Mouse (Mus musculus): ENCODE data around the gene Aff1. TPM values are rescaled to one million over a fixed set of nuclear protein-coding genes. Genes with fewer than 3 reads are reported as not detected.

The Aff1 gene
- polyA plus RNA-seq (2015; fragmentation: Nextera tagmentation; extraction: Ambion mirVana) = 1.8 and 2.0 TPM in 2 replicates

DNA sequence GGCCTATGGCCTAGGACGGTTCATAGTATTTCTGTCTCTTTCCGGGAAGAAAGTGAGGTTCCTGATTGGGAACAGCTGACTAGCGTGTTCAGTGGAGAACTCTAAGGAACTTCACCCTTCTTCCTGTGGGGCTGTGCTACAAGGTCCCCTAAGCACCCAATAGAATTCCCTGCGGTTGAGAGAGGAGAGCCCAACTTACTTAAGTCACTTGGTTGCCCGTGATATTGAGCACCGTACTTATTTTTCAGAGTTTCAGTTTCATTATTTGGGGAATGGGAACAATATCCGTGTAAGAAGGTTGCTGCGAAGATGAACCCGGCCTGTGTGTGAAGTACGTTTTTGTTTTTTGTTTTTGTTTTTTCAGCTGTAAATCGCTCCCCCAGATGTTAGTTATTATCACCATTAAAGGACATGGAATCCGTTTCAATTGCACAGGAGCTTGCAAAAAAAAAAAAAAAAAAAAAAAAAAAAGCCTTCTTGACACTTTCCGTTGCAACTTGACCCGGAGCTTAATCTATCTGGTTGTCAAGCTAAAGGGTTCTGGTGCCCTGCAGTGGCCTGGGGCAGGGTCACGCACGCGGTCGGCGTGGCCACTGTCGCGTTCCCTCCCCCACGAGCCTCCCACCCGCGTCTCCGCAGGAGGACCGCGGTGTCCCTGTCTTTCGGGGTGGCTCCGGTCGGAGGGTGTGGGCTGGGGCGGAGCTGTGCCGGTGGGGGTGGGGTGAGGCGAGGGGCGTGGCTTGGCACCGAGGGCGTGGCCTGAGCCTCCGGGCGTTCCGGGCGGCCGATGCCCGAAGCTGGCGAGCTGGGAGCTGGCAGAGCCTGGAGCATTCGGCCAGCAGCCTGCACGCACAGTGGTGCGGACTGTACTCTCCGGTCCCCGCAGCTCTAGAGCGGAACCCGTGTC is at the start of gene Aff1:
Gene Aff1, plus strand, starts transcription at position 751 of the 907 bp plus-strand sequence.
- Histone ChIP-seq H3K9me3 (replicated peaks) (no peaks in the 10 kb centered on the region), H3K4me3 (peak within 1 kb of the TSS; percentile 50), H3K27ac (no peak within 1 kb of the TSS), H3K4me2 (peak within 1 kb of the TSS; percentile 99), H3K4me1 (peaks cover 18% of the 10 kb centered on the region), H3K9ac (peak within 1 kb of the TSS; percentile 58), H3K36me3 (ENCODE audit: poor library complexity, severe bottlenecking) (no peaks in the 10 kb centered on the region), H3K27me3 (peaks cover 26% of the 10 kb centered on the region)
- ATAC-seq = peak; percentile 90
- WGBS = 6% methylated on average over 47 of the region's 50 CpGs

GRCm38 (mm10) chr5:103644167-103644566 is 48.0 kb upstream of the Aff1 start:
- ATAC-seq = no peak
- Histone ChIP-seq H3K4me2 (no peak overlapping the region), H3K27me3 (no peaks in the 10 kb centered on the region), H3K27ac (no peak overlapping the region), H3K36me3 (ENCODE audit: poor library complexity, severe bottlenecking) (no peaks in the 10 kb centered on the region), H3K4me1 (no peaks in the 10 kb centered on the region), H3K9me3 (replicated peaks) (no peaks in the 10 kb centered on the region), H3K4me3 (no peak overlapping the region), H3K9ac (no peak overlapping the region)
- WGBS = 100% methylated on average over 1 of the region's 1 CpGs

GRCm38 (mm10) chr5:103647320-103647719 is 44.9 kb upstream of the Aff1 start:
- H3K36me3 ChIP-seq (ENCODE audit: poor library complexity, severe bottlenecking) = no peaks in the 10 kb centered on the region
- WGBS = 87% methylated on average over 3 of the region's 3 CpGs
- H3K9me3 ChIP-seq (replicated peaks) = no peaks in the 10 kb centered on the region
- no peak overlapping the region for H3K4me3 ChIP-seq
- no peak overlapping the region for H3K4me2 ChIP-seq
- H3K27ac ChIP-seq = no peak overlapping the region
- H3K4me1 ChIP-seq = no peaks in the 10 kb centered on the region
- no peaks in the 10 kb centered on the region for H3K27me3 ChIP-seq
- no peak overlapping the region for H3K9ac ChIP-seq
- ATAC-seq = no peak

DNA sequence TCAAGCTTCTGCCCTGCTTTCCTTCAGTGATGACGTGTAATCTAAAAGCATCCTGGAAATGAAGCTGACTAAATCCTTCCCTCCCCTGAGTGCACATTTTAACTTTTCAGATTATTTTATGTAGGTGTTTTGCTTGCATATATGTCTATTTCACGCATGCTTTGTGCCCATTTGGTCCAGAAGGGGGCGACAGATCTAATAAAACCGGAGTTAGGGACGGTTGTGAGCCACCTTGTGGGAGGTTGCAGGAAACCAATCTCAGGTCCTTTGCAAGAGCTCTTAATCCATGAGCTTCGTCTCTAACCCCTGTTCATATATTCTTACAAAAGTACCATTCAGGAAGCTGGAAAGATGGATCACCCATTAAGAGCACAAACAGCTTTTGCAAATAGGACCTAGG is 37.9 kb upstream of the Aff1 start:
- H3K4me1 ChIP-seq = no peaks in the 10 kb centered on the region
- H3K4me3 ChIP-seq = no peak overlapping the region
- H3K9ac ChIP-seq = no peak overlapping the region
- H3K27me3 ChIP-seq = peaks cover 3% of the 10 kb centered on the region; the same call in 1 of the 2 replicates
- no peaks in the 10 kb centered on the region for H3K9me3 ChIP-seq (replicated peaks)
- H3K4me2 ChIP-seq = no peak overlapping the region
- H3K36me3 ChIP-seq (ENCODE audit: poor library complexity, severe bottlenecking) = no peaks in the 10 kb centered on the region
- ATAC-seq = no peak
- H3K27ac ChIP-seq = no peak overlapping the region
- WGBS = 33% methylated on average over 6 of the region's 6 CpGs

GRCm38 (mm10) chr5:103654780-103655179 is 37.4 kb upstream of the Aff1 start:
- Histone ChIP-seq H3K27me3 (peaks cover 3% of the 10 kb centered on the region; the same call in 1 of the 2 replicates), H3K9ac (no peak overlapping the region), H3K9me3 (replicated peaks) (no peaks in the 10 kb centered on the region), H3K4me3 (peak overlapping the region; percentile 59; the same call in 1 of the 2 replicates), H3K4me1 (no peaks in the 10 kb centered on the region), H3K36me3 (ENCODE audit: poor library complexity, severe bottlenecking) (no peaks in the 10 kb centered on the region), H3K4me2 (peak overlapping the region; percentile 98), H3K27ac (no peak overlapping the region)
- 55% methylated on average over 4 of the region's 4 CpGs for WGBS
- ATAC-seq = no peak

- Histone ChIP-seq H3K9ac (peak within 1 kb of the TSS; percentile 78), H3K27ac (no peak within 1 kb of the TSS), H3K9me3 (replicated peaks) (no peaks in the 10 kb centered on the region), H3K27me3 (peaks cover 3% of the 10 kb centered on the region; the same call in 1 of the 2 replicates), H3K4me3 (peak within 1 kb of the TSS; percentile 59), H3K4me1 (no peaks in the 10 kb centered on the region), H3K4me2 (peak within 1 kb of the TSS; percentile 98), H3K36me3 (ENCODE audit: poor library complexity, severe bottlenecking) (no peaks in the 10 kb centered on the region)
- WGBS = 1% methylated on average over 42 of the region's 56 CpGs
- peak; percentile 81 for ATAC-seq
Observed at GRCm38 (mm10) chr5:103655346-103656118, 36.6 kb upstream of the Aff1 start, which contains the start of gene 1700016H13Rik. 1700016H13Rik (minus strand) TSS chr5:103656010.

GRCm38 (mm10) chr5:103658921-103659320 is 33.3 kb upstream of the Aff1 start:
- ATAC-seq = no peak
- 65% methylated on average over 5 of the region's 5 CpGs for WGBS
- H3K36me3 ChIP-seq (ENCODE audit: poor library complexity, severe bottlenecking) = no peaks in the 10 kb centered on the region

GRCm38 (mm10) chr5:103659571-103659970 is 32.6 kb upstream of the Aff1 start:
- Histone ChIP-seq H3K9ac (no peak overlapping the region), H3K4me1 (no peaks in the 10 kb centered on the region), H3K9me3 (replicated peaks) (no peaks in the 10 kb centered on the region), H3K4me3 (no peak overlapping the region), H3K27me3 (peaks cover 3% of the 10 kb centered on the region; the same call in 1 of the 2 replicates), H3K4me2 (no peak overlapping the region), H3K27ac (no peak overlapping the region), H3K36me3 (ENCODE audit: poor library complexity, severe bottlenecking) (no peaks in the 10 kb centered on the region)
- WGBS = 36% methylated on average over 3 of the region's 3 CpGs
- no peak for ATAC-seq

More at GRCm38 (mm10) chr5:103658921-103659320, 33.3 kb upstream of the Aff1 start:
- Histone ChIP-seq H3K9me3 (replicated peaks) (no peaks in the 10 kb centered on the region), H3K27me3 (peaks cover 3% of the 10 kb centered on the region; the same call in 1 of the 2 replicates), H3K4me1 (no peaks in the 10 kb centered on the region), H3K9ac (no peak overlapping the region), H3K4me2 (no peak overlapping the region), H3K4me3 (no peak overlapping the region), H3K27ac (no peak overlapping the region)

GRCm38 (mm10) chr5:103664932-103665331 is 27.2 kb upstream of the Aff1 start:
- no peak overlapping the region for H3K9ac ChIP-seq
- 78% methylated on average over 9 of the region's 9 CpGs for WGBS
- H3K4me3 ChIP-seq = no peak overlapping the region
- H3K27ac ChIP-seq = no peak overlapping the region
- ATAC-seq = no peak
- no peaks in the 10 kb centered on the region for H3K27me3 ChIP-seq
- no peaks in the 10 kb centered on the region for H3K4me1 ChIP-seq
- no peaks in the 10 kb centered on the region for H3K9me3 ChIP-seq (replicated peaks)
- no peak overlapping the region for H3K4me2 ChIP-seq
- H3K36me3 ChIP-seq (ENCODE audit: poor library complexity, severe bottlenecking) = no peaks in the 10 kb centered on the region

GRCm38 (mm10) chr5:103665876-103666275 is 26.3 kb upstream of the Aff1 start:
- Histone ChIP-seq H3K9ac (no peak overlapping the region), H3K4me3 (no peak overlapping the region), H3K36me3 (ENCODE audit: poor library complexity, severe bottlenecking) (no peaks in the 10 kb centered on the region), H3K27me3 (no peaks in the 10 kb centered on the region), H3K4me2 (no peak overlapping the region), H3K27ac (no peak overlapping the region), H3K9me3 (replicated peaks) (no peaks in the 10 kb centered on the region), H3K4me1 (no peaks in the 10 kb centered on the region)
- no peak for ATAC-seq
- 73% methylated on average over 2 of the region's 2 CpGs for WGBS

DNA sequence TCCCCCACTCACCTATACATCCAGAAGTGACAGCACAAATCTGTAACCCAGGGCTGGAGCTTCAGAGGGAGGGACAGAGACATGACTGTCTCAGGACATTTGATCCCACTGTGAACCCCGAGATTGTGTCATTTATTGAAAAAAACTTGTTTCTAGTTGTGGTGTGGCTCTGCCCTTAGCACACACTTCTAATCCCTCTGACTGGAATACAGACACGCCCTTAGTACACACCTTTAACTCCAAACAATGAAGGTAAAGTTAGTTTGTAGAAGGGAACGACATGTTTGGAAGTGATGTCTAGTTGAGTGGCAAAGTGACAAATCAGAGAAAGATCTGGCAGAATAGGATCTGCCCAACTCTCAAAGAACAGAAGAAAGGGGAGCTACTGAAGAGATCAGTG is 20.3 kb upstream of the Aff1 start:
- no peak for ATAC-seq

GRCm38 (mm10) chr5:103673611-103674010 is 18.6 kb upstream of the Aff1 start:
- Histone ChIP-seq H3K9ac (no peak overlapping the region), H3K4me1 (no peaks in the 10 kb centered on the region), H3K4me2 (no peak overlapping the region), H3K36me3 (ENCODE audit: poor library complexity, severe bottlenecking) (no peaks in the 10 kb centered on the region), H3K9me3 (replicated peaks) (no peaks in the 10 kb centered on the region), H3K27me3 (no peaks in the 10 kb centered on the region), H3K27ac (no peak overlapping the region), H3K4me3 (no peak overlapping the region)
- no peak for ATAC-seq
- 74% methylated on average over 4 of the region's 4 CpGs for WGBS

More for the DNA sequence above, 20.3 kb upstream of the Aff1 start:
- Histone ChIP-seq H3K9me3 (replicated peaks) (no peaks in the 10 kb centered on the region), H3K4me1 (no peaks in the 10 kb centered on the region), H3K36me3 (ENCODE audit: poor library complexity, severe bottlenecking) (no peaks in the 10 kb centered on the region), H3K27me3 (no peaks in the 10 kb centered on the region), H3K4me3 (no peak overlapping the region), H3K4me2 (no peak overlapping the region), H3K9ac (no peak overlapping the region), H3K27ac (no peak overlapping the region)
- 68% methylated on average over 3 of the region's 3 CpGs for WGBS
